Mouse (Mus musculus) layer of hippocampus, postnatal 14 days (tissue): Measurements from ENCODE around the gene Trim9. TPM values are rescaled to one million over a fixed set of nuclear protein-coding genes. Genes with fewer than 3 reads are reported as not detected.

Source experiments
- DNase-seq, 2 experiments: peaks; one replicate each; pipeline ENCODE4 v3.0.0; 2021 to 2022; ENCODE audit warnings: low spot score in 2 of 2, mixed read lengths in 1 of 2
- long read RNA-seq, 2 experiments: library from polyadenylated mRNA; stranded (forward); transcript quantifications; one replicate each; pipeline ENCODE4 v2.0.0; 2021
- total RNA-seq, 2 experiments: library from RNA; stranded (reverse); gene quantifications; 2 replicates each; pipeline ENCODE4 v1.2.3; 2021

Trim9 gene
- 100 to 1,000 TPM; 321 to 358 TPM for total RNA-seq
- long read RNA-seq, experiment 1, full-length matches to known transcripts, result 45 of 163 reads
- long read RNA-seq, experiment 1, partial matches to known transcripts, result 29 of 163 reads
- long read RNA-seq, experiment 1, other reads (novel, unspliced or antisense), result 89 of 163 reads
- long read RNA-seq, experiment 2, full-length matches to known transcripts, result 34 of 165 reads
- long read RNA-seq, experiment 2, partial matches to known transcripts, result 30 of 165 reads
- long read RNA-seq, experiment 2, other reads (novel, unspliced or antisense), result 101 of 165 reads

DNA sequence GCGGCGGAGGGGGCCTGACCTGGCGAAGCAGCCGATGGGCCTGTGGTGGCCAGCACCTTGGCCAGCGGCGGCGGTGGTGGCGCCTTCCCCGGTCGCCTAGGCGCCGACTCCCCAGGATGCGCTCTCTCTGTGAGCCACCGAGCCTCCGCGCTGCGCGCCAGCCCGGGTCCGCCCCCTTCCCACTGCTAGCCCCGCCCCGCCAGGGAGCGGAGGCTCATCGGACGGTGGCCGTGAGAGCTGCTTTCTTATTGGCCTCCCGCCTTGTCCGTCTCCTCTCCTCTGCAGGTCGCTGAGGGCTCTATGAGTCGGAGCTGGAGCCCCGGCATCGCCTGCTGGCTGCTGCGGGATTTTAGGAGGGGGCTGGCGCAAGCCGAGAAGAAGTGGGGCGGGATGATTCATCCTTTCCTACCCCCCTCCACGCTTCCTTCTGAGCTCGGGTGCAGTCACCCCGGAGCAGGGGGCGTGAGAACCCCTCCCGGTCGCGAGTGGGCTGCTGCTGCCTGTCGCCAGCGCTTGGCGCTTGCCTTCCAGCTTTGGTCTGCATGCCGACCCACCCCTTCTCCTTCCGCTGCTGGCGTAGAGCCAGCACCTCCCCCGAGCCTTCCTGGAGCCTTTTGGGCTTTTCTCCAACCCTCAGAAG lies at the start of gene Trim9:
Trim9 (minus strand) TSS at position 413 of the 640 bp plus-strand sequence.
- peak; percentile 97 to 98 for DNase-seq

DNA sequence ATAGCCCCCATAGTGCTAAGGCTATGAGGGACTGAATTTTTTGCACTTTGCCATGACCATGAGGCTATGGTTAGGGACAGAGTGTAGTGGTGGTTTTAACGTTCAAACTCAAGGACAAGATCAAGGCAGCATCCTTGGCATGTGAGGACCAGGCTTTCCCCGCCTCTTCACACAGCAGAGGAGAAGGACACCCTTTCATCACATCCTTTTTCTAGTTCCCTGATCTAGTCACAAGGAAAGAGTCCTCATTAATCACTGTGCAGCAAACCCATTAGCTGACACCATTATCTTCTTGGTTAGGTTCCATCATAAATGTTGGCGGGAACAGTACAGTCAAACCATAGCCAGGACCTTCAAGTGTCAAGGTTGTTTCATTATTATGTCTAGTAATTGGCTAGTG lies 47.6 kb upstream of the Trim9 start:
- no peak for DNase-seq

DNA sequence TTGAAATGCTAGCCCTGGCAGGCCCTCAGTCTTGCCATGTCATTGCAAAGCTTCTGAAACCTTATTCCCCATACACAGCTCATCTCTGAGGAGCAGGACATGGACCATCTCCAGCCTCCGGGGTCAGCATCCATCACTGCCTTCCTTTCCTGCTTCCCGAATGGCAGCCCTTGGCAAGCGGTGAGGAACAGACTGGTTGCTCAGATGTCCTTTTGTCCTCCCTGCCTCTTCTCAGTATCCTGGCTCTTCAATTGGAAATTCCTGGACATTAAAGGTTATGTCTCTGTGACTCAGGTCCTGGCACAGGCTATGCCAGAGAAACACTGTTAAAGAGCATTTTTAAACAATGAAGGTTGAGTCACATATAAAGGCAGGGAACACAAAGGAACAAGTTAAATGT lies 43.8 kb upstream of the Trim9 start:
- no peak for DNase-seq

DNA sequence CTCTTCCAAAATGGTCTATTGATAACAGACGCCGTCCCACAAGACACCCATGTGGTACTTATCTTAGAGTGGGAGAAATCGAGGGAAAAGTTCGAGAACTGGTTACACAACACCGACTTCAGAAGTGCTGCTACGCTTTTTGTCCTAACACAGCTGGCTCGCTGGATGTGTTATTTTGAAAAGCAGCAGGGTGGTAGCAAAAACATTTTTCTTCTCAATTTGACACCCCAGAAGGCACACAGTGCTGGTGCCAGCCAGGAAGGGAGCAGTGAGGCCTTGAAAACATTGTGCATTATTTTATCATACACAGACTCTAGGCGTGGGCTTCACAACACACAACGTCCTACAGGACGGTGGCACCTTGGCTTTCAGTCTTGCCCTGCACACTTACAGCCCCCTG lies 27.6 kb upstream of the Trim9 start:
- DNase-seq, result no peak

DNA sequence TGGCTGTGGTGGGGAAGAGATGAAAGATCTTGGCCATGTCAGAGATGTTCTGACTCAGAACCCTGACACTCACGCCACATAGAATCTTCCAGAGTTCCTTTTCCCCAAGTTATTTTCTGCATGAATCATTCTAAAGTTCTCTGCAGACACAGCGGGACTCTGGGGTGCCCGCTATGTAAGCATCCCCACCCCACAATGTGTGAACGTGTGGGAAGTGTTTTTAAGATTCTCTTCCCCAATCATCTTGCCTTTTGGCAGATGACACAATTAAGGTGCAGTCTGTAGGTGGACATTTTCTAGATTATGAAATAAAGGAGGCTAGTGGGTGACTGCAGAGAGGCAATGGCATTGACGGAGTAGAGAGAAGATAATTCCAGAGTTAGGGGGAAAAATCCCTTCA lies 25.5 kb upstream of the Trim9 start:
- no peak for DNase-seq

DNA sequence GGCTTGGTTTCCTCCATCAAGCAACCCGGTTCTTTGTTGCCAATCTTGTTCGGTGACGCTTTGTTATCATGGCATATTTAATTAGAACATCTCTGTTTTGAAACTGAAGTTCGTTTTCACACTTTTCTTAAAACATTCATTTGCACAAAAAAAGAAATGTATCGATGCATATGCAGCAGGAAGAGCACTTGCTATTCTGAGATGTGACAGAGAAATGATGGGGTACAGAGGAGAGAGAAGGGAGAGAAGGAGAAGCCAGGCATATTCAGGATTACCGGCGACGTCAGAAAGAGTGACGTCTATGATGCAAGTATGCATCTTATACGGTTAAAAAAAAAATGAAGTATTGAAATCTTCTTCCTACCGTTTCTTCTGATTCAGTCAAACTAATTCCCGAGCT lies 21.9 kb upstream of the Trim9 start:
- no peak for DNase-seq

DNA sequence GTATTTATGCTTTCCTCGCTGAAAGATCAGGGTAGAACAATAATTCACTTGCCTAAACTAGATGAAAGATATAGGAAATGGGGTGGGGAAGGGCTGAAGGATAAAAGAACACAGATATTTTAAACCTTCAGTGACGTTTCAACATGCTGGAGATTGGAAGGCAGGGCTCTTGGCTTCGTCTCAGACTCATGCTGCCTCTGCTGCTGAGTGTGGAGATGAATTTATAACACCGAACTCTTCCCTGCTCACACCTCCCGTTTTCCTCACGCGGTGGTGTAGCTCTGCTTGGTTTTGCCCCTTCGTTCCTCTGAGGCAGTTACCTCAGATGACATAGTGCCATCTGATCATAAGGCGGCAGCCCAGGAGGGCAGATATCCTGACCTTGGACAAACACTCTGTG lies 21.4 kb upstream of the Trim9 start:
- DNase-seq, result no peak

DNA sequence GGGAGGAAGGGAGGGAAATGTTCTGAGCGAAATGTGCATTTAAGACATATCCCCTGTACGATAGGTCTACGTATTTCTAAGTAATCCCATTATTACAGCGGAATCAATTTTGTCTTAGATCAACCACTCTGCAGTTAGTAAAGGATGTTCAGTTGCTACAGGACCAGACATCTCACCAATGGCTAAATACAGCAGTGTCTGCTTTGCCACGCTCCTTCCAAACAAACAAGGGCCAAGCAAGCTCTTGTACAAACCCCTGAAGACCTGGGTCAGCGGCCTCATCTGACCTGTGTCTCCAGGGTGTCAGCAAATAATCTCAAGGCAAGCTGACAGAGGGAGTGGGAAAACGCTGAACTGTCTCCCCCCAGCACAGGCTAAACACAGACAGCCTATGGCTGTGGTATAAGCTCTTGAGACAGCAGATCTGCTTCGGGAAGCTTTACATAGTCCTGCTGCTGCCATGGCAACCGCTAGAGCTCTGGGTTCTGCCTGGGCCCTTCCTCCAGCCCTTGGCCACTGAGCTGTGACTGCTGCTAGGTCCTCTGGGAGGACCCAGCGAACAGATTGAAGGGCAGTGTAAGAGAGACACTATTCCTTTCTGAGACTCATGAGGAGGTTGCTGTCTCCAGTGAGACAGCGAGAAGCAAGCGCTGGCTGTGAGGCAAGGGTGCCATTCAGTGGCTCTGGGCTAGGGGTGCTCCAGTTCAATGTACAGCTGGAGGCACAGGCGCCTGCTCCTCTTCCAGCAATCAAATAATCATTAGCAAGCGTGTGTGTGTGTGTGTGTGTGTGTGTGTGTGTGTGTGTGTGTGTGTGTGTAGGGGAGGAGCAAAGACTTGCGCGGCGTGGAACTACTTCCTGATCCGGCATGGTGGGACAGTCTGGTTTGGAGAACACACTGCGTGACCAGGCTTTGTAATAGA lies 20.2 kb upstream of the Trim9 start:
- peak; percentile 61 to 72 for DNase-seq

DNA sequence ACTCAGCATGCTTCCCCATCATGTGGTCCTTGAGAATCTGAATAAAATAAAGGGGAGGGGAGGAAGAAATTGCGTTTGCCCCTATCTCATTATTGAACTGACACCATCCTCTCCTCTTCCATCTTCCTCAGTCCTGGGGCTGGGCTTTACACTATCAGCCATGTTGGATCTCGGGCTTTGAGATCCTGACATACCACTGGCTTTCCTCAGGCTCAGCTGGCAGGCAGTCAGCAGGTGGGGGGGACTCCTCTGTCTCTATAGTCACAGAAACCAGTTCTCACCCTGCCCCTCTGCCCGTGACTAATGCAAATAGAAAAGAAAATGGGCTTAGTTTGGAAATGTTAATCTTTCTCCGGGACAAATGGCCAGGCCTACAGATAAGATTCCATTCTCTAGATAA lies 15.6 kb upstream of the Trim9 start:
- no peak for DNase-seq

DNA sequence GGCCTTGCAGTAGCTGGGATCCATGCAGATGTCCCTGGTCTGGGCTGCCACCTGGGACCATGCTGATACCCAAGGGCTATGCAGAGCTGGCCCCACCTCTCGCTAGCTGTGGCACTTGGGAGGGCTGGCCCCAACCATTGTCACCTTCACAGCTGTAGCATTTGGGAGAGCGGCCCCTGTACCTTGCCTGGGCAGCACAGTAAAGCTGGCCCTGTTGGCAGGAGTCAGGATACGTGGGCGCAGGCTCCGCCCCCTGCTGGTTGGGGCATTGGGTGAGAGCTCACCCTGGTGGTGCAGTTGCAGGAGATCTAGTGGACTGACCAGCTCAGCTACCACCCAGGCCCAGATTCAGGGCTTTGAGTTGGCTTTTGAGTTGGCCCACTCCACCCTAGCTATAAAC lies 12.9 kb upstream of the Trim9 start:
- DNase-seq, result no peak

DNA sequence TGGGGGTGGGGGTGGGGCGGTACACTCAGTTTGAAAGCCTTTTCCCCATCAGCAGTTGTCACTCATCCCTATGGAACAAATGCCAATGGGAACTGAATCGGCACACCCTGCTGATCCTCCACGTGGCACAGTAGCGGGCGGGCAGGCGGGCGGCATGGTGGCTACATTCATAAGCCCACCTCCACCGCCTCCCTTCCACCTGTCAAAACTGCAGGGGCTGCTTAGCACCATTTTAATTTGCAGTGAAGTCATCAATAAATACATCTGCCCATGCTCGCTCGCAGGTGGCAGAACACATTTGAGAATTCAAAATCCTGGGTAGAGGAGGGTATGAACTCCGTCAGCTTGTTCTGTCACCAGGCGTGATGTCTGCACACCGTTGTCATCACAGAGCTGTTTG lies 12.0 kb upstream of the Trim9 start:
- DNase-seq, result peak; percentile 55 to 81

DNA sequence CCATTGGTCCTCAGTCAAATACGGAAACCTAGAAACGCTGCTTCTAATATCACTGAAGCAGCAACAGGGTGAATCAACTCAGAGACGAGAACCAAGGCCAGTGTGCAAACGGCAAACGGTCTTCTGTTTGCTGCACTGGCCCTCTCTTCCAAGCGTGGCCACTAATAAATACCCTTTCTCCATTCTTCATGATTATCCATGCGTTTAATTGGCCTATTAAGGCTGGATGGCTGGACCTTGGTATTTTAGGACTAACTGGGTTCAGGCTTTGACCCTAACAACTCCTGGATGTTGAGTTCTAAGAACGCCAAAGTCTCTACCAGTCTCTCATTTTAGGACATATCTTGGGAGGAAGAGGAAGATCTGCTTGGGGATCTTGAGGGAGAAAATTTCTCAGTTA lies 7.5 kb upstream of the Trim9 start:
- no peak for DNase-seq

DNA sequence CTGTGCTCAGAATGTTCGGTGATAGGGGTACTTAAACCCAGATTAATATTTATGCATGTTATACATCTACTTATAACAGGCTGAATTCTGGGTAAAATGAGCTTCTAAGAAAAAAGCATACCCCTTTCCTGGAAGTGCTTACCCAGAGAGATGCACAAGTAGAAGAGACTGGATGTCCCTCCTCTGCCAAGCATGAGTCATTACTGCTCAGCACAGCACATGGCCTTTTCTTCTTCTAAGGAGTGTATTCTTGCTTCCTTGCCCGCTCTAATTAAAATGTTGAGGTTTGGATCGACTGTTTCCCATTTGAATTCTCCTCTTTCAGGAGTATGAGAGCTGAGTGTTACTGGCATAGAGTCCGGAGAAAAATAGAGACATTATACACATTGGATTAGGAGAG lies 3.1 kb upstream of the Trim9 start:
- no peak for DNase-seq

DNA sequence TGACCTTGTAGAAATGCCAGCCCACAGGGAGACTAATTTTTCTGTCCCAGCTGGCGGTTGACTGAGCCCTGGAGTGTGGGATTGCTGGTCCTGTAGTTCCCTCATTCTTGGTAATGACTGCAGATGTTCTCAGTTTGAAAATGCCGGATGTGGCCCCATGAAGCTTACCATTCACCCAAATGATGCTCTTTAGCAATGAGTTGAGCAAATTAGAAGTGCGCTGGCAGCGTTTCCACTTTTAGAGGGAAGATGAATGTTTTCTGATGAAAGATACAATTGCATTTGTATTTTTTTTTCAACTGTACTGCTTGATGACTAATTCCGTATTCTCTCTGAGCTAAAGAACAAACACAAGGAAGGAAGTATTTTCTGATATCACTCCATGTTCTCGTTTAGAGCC lies 2.4 kb upstream of the Trim9 start:
- DNase-seq, result no peak

DNA sequence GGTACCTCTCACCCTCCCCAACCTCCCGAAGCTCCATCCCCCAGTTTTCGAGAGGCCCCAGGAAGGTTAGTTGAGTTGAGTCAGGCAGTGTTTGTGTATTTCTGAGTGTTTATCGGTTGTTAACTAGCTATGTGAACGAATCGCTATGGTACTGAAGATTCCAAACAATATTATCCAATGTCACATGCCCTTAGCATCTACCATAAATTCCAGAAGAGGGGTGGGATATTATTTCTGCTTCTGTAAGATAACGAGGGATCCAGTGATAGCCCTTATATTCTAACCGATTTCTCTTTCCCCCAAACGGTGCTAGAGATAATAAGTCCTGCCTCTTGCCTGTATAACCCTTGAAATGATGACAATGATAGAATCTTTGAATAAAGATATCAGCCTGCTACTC lies 612 bp upstream of the Trim9 start:
- no peak for DNase-seq

DNA sequence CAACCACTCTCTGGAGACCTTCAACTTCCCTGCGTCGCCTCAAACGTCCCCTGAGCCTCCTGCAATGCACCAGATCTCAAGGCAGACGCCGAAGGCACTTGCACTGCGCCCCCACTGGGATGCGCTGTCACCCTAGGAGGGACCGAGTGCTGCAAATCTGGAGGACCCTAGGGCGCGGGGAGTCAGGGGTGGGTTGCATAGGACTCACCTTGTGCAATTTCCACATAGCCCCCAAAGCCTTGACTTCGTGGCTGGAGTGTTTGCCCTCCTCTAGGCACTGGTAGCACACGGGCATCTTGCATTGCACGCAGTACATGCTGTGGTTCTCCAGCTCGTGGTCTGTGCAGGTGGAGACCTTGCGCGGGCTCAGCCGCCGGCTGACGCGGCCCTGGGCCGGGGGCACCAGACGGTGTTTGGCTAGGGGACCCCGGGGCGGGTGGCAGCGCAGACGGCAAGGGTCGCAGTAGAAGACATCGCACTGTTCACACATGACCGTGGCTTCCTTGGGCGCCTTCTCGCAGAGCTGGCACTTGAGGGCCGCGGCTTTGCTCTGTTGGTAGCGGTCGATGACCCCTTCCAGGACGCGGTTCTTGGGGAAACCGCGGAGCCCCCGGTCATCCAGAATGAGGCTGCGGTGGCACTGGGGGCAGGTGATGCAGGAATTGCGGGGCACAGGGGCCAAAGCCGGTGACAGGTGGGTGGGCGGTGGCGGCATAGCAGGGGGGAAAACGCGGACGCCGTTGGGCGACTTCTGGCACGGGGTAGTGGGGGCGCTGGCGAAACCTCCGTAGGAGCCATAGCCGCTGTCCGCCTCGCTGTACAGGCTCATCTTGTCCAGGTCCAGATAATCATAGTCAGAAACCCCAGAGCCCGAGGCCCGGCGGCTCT lies 1.0 kb downstream of the Trim9 start:
- peak; percentile 84 for DNase-seq

DNA sequence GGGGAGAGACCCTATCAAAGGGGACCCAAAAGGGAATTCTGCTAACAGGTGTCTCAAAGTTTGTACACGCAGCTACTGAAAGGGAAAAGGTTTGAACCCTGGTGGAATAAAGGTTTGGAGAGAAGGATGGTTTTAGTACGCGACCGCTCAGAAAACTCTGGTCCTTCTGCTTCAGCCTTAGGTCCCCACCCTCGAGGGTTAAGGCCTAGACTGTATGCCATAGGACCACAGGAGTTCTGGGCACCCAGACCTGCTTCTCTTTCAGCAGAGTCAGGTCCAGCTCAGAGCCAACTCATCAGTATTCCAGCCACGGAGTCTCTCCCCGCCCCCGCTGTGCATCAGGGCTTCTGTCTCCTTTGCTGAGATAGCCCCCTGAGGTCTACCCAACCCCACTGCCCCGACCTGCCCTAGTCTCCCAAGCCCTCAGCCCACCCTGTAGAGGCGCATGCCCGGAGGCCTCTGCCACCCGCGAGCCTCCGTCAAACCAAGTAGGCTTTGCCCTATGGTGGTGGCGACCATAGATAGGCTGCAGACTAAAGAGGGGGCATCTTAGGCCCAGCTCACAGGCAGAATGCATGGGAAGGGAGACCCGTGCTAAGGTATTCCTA lies 1.8 kb downstream of the Trim9 start:
- peak in 1 of 2 experiments; percentile 76 for DNase-seq

DNA sequence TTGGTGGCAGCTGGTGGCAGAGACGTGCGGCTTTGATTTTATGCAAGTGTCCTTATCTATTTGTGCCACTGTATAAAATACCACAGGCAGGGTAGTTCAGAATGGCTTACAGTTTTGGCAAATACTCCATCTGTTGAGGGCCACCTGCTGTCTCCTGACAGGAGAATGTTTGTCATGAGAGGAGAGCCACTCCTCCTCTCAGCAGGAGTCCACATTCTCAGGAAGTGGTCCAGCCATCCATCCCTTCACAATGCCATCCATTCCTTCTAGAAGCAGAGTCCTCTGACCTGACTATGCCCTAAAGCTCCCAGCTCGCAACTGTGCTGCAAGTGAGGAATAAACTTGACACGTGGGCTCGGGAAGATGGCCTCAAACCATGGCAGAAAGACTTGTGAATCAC lies 12.2 kb downstream of the Trim9 start:
- DNase-seq, result no peak

DNA sequence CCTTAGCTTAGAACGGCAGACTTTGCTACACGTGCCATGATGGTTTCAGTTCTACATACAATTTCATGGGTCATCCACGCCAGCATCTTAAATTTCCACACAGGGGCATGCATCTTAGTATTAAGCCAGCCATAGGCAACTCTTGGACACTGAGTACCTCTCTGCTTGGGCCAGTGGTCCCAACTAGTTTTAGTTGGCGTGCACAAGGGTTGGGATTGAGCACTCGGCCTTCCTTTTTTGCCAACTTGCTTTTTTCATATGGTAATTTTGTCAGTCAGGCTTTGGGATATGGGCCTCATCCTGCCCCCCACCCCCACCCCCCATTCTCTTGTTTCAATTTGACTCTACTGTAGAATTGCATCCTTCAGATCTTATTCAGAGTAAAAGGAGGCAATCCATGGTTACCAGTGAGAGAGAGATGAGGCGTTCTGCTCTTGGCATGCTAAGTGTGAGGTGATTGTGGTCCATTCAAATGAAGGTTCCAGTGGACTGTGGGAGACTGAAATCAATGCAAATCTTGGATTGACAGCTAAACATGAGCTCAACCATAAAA lies 14.1 kb downstream of the Trim9 start:
- no peak for DNase-seq

DNA sequence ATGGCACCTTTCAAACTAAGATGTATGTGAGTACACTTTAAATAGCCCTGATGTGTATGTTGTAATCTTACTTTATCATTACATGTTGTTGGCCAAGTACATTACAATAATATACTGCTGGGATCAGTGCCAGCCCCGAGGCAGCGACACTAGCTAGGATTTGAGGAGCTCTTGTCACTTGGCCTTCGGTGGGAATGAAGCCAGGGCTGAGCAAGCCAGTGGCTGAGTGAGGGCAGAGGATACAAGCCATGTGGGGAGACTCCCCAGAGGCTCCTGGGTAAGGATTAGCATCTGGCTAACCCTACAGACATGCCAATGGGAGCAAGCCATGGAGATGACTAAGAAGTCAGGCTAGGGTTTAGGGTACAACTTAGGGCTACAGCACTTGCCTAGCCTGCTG lies 18.4 kb downstream of the Trim9 start:
- no peak for DNase-seq
